Mouse (Mus musculus): Measurements from ENCODE around the gene Sec14l1.

DNA sequence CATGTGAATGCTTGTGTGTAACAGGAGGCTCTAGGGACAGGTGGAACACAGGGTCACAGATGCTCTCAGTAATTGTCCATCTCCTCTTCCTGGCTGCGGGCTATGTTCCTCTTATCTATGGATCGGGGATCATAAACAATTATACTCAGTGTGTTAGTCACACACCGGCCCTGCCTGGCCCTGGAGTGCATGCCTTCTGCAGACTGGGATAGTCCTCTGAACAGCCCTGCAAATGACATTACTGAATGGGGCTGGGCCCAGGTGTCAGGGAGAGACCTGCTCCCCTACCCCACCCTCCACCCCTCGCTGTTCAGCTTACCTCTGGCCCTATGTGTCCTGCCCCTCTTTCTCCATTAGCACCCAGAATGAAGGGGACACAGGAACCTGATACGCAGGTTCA, 61.9 kb downstream of the Sec14l1 start:
- TF ChIP-seq CTCF (IDR thresholded peaks at IDR 0.05; ENCODE audit: extremely low read depth, insufficient read length, insufficient replicate concordance, low read depth, low read length) = no peak
- no peak for TF ChIP-seq POLR2A (IDR thresholded peaks at IDR 0.05; ENCODE audit: low read depth, low read length)
